15 mouse cellular contexts compared by ENCODE assay signal in the genomic region with DNA sequence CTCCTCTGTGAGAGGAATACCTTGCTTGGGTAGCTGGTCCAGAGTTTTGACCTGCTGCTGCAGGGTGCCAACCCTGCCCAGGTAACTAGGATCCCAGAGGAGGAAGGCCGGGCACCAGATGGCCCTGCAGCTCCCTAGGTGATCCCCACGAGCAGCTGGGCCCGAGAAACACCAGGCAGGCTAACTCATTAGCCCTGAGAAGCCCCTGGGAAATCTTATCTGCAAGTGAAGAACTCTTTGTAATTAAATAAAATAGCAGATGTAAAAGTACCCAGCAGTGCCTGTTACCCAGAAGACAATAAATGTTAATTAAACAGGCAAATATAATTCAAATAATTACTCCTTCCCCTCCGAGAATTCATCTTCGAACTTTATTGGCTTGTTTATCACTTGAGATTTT.
"Had no signal": no experiment of that assay in that cellular context is flagged by ENCODE, and none has a peak within 500 bp of the region (broad histone marks: within the 10 kb centered on the region; RNA-seq: fewer than 3 reads in every experiment).

No protein-coding gene starts in this region.

- H3K4me3 ChIP-seq: kidney, embryonic 15.5 days; limb, embryonic 15.5 days; liver, embryonic 12.5 days; midbrain, embryonic 10.5 days; midbrain, embryonic 15.5 days had no signal

- H3K27me3 ChIP-seq: kidney, embryonic 15.5 days; limb, embryonic 15.5 days; liver, embryonic 12.5 days; midbrain, embryonic 15.5 days had no signal

- H3K27ac ChIP-seq: kidney, embryonic 15.5 days; limb, embryonic 15.5 days; liver, embryonic 12.5 days; midbrain, embryonic 10.5 days; midbrain, embryonic 15.5 days had no signal

- ATAC-seq: liver, embryonic 12.5 days; midbrain, embryonic 15.5 days had no signal

- H3K4me2 ChIP-seq: kidney, embryonic 15.5 days; limb, embryonic 15.5 days; liver, embryonic 12.5 days; lung, embryonic 14.5 days; midbrain, embryonic 15.5 days had no signal

- H3K9ac ChIP-seq: kidney, embryonic 15.5 days; limb, embryonic 15.5 days; liver, embryonic 12.5 days; lung, embryonic 14.5 days; midbrain, embryonic 15.5 days had no signal

- DNase-seq: kidney, adult 2 months; kidney, postnatal 14 days; left cerebral cortex, postnatal 4 days; lung, embryonic 14.5 days; lung, postnatal 10 days; lung, postnatal 4 days; retina, postnatal 1 day; right cerebral cortex, postnatal 25 days; thymus, adult 18-20 months; thymus, postnatal 25 days had no signal

- H3K36me3 ChIP-seq: kidney, embryonic 15.5 days; limb, embryonic 15.5 days; liver, embryonic 12.5 days; midbrain, embryonic 10.5 days; midbrain, embryonic 15.5 days had no signal

- H3K9me3 ChIP-seq: kidney, embryonic 15.5 days; limb, embryonic 15.5 days; liver, embryonic 12.5 days; midbrain, embryonic 10.5 days; midbrain, embryonic 15.5 days had no signal
